Mouse (Mus musculus) megakaryocyte, embryonic 14.5 days (primary cell): ENCODE data around the gene Dph3.

Source experiments
- FLI1 ChIP-seq: IDR thresholded peaks from 2 replicates; pipeline ENCODE4 v1.6.1; 2012; ENCODE audit warnings: low read length, inconsistent platforms, mixed read lengths
- GATA1 ChIP-seq: IDR thresholded peaks from 3 replicates; pipeline ENCODE4 v1.6.1; 2012; ENCODE audit warnings: mixed read lengths, low read length, inconsistent platforms, borderline replicate concordance

DNA sequence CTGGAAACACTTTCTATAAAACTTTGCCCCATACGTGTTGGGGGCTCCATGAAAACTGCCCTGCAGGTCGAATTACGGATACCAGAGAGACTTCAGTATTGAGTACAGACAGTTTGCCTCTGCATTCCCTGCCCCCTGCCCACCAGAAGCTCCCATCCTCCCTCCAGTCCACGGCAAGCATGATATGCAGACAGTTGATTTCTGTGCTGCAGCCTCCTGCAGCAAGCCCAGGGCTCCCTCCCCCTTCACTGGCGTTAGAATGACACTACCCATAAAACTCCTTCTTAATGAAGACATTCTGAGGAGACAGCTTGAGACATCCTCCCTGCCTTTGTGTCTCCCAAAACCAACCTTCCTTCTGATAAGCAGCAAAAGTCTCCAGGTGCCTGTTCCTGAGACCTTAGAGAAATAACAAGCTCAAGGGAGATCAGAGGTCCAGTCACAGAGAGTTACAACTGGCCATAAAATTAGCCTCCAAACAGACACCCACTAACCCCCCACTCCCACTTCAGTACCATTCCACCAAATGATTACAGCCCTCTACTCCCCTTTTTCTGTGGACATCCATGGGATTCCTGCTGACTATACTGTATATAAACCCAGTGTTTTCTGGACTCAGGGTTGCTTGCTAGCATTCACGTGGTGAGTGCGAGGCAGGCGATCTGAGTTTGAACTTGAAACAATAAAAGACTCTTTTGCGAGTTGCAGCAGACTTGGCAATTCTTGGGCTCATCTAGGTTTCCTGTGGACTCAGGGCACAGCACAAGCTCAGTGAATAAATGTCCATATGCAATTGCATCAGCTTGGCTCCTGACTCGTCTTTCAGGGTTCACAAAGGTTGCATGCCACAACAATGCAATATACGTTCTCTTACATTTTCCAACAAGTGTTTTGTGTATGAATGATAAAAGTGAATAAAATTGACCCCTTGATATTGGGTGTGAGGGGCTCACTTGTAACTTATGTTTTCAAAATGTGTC lies 35.7 kb upstream of the Dph3 start:
- TF ChIP-seq GATA1 (no peak), FLI1 (no peak)
